Mouse (Mus musculus) spleen, adult 18-20 months (tissue): ENCODE results near the gene Ephb2.

Experiments
- DNase-seq, 2 experiments: peaks; one replicate each; pipeline ENCODE4 v3.0.0; 2022; ENCODE audit warnings: mixed read lengths in 2 of 2

Ephb2 gene

DNA sequence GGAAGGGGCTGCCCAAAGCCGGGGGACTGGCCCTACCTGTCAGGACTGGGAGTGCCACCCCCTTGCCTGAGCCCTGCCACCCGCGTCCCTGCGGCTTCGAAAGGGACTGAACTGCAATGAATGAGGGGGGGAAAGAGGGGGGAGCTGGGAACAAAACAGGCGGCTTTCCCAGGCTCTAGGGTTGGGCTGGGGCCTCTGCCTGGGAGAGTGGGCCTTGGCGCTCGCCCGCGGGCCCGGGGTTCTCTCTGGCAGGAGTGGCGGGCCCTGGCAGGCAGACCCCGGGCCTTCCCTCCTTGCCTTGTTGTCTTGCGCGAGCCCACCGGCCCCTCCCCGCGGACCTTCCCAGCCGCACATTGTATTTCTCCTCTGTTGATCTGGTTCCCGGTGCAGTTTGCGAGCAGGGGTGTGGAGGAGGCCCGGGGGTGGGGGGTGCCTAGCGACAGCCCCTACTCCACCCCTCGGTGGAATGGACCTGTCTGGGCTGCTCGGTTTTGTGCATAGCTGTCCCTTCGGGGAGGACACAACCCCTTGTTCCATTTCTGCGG, 671 bp upstream of the Ephb2 start:
- DNase-seq: no peak

DNA sequence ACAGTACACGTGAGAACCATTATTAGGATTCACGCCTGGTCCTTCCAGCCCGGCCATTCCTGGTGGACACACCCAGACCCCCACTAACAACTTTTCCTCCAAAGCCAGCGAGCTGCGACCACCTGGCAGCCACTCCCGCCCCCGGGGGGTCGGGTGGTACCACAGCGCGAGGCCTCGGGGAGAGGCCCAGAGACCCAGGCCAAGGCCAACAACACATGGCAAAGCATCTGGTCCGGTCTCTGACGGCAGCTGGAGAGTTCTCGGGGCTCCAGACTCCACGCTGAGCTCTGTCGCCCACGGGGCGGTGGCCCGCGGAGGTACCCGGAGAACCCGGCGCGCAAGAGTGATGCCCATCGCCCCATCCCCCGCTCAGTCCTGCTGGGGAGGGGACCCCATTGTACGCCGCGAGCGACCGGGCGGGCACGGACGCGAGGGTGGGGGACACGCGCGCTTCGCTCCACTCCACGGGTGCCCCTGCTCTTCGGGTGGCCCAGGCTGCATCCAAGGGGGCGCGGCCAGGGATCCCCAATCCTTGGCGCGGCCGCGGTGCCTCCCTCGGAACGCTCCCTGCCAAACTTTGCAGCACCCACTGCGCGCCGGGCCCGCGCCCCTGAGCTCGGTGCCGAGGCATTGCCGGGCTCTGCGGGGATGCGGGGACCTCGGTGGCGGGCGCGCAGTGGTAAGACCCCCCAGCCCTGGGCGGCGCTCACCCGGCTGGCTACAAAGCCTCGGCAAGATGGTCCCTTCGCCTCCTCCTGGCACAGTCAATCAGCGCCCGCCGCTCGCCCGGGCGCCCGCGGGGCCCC, 770 bp downstream of the Ephb2 start:
- no peak for DNase-seq

DNA sequence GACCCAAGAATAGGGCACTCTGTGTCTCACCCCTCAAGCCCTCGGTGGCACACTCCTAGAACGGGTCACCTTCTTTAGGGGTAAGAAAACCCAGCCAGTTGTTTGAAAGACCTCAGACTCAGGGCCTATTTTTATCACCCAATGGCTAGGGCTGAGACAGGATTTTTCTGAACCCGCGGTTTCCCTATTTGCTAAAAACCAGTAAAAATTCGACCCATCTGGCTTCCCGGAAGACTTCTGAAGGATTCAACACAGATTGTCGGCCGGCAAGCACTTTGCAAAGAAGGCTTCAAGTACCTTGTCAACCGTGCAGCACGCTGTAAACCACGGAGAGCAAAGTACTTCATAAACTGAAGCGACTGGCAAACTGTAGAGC, 1.4 kb downstream of the Ephb2 start:
- no peak for DNase-seq

DNA sequence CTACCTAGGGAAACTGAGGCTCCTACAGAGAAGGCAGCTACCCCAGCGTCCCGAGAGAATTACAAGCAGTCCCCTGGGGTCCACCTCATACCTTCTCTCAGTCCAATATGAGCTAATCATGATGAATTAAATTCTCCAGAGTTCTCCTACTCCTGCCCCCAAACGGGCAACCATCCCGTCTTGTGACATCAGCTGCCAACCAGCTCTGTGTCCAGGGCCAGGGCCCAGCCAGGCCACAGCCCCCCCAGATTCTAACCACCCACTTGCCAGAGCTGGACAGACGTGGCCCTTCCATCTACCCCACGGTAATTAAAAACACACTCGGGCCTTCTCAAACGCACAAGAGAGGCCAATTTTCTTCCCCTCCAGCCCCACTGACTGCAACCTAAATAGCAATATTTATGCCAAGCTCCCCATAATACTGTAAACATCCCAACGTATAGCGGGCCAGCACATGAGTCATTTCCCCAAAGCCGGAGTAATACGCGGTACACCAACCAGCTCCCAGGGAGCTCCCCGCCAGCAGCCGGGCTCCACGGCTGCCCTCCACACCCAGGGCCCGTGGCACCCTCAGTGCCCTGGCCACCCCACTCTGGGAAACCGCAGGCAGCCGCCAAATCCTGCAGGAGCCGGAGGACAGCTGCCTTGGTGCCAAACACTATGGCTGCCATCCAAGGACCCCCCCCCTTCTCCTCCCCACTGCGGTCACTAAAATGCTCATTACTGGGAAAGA, 2.0 kb downstream of the Ephb2 start:
- DNase-seq: no peak

DNA sequence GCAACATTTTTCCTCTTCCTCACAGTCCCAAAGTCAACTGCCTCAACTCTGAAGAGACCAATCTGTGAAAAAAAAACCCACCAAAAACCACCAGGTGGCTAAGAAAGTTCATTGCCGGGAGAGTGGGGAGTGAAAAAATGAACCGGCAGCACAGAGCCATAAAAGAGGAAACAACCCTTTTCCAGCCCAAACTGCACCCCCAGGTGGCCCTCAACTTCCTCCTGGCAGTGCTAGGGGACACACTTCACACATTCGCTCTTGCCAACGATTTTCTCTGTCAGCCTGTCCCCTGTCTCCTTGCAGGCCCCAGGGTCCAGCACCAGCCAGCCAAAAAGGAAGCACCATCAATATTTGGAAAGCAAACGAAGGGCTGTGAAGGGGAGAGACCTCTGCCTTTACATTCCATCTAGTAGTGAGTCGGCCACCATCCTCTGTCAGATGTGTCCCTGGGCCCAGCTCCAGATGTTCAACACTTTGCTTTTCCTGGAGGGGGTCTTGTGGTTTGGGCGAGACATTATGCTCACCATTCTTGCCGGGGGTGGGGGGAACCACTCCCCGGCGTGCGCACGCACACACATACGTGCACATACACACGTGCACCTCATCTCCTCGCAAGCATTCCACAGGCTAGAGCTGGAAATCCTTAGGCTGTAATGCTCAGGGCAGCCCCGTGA, 3.1 kb downstream of the Ephb2 start:
- no peak for DNase-seq

DNA sequence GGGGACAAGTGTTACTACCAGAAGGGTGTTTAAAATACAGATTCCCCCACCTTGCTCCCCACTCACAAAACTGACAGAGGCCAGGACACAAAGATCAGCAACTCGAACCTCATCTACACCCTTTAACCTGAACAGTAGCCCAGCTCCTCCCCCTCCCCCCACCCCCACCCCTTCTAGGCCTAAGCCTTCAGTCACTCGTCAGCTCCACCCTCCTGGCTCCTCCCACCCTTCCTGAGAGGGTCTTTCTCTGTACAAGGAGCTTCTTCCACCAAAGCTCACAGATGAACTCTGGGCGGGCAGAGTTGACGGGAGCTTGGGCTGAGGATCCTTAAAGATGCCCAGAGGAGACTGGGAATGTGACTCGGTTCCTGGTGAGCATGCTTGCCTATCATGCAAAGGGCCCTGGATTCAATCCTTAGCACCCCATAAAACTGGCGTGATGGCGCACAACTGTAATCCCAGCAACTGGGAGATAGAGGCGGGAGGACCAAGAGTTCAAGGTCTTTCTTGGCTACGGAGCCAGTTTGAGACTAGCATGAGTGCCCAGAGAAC, 5.4 kb downstream of the Ephb2 start:
- no peak for DNase-seq

DNA sequence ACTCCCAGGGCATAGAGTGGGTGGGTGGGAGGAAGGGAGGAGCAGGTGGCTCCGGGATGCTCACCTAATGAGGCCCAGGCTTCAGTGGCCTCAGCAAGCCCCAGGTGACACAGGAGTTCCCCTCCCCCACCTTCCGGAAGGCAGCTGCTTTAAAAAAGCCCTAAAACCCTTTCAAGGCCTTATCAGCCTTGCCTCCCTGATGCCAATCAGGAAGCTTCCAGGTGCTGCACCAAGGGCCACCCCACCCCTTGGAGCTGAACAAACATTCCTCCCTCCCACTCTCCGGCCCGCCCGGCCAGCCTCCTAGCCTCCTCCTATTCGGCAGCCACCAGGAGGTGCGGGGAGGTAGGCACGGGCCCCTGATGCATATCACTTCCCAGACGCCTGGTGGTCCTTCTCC, 6.0 kb downstream of the Ephb2 start:
- DNase-seq: no peak

DNA sequence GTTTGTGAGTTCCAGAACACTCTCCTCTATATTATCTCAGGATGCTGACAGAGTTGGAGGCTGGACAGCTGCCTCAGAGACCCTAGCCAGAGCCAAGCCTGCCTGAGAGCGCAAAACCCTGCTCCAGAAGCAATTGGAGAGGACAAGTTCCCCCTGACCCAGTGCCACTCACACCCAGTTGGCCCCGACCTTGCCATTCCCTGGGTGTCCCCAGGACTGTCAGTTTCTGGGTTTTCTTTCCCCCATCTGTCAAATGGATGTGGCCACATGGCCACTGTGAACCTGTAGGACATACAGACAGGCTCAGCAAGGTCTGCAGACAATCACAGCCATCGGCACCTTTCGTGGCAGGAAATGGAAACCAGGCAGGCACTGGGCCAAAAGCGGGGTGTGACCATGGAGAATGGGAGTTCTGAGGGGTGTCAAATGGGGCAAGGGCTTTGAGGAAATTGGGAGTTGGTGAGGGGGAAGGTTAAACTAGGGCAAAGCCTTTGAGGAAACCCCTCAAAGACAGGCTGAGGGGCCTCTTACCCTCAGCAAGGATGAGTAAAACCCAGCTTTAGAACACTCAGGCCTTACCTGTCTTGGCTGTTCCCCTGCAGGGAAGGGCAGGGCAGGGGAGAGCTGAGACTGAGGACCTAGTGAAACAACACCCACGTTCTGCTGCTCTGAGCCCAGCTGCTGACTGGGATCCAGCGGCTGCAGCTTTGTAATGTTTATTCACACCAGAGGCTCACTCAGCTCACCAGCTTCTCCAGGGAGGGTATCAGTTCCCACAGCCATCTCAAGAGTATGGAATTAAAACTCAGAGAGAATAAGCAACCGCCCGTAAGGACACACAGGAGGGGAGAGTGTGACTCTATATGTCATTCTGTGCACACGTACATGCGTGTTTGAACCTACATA, 6.9 kb downstream of the Ephb2 start:
- no peak for DNase-seq

DNA sequence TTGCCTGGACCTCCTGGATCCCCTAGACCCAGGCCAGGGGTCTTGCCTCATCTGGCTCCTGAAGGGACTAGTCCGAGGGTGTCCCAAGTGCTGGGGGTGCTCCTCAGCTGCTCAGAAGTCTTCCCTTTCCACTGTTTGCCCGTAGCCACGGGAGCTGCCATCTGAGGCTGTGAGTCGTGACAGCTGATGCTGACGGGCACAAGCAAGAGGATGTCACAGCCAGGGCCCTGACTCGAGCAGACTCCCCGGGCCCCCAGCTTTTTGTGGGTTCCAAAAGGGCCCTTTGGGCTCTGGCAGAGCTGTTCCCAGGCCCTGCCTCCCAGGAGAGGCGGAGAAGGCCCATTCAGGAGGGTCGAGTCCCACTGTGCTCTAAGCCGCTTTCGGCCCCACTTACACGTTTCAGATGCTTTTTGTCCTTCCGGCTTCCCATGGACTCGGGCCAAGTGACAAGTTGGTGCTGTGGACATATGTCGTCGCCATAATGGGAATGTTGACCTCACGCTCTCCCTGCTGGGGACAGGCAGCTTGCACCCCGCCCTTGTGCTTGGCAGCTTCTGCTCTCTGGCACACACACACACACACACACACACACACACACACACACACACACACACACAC, 10.7 kb downstream of the Ephb2 start:
- DNase-seq: no peak

DNA sequence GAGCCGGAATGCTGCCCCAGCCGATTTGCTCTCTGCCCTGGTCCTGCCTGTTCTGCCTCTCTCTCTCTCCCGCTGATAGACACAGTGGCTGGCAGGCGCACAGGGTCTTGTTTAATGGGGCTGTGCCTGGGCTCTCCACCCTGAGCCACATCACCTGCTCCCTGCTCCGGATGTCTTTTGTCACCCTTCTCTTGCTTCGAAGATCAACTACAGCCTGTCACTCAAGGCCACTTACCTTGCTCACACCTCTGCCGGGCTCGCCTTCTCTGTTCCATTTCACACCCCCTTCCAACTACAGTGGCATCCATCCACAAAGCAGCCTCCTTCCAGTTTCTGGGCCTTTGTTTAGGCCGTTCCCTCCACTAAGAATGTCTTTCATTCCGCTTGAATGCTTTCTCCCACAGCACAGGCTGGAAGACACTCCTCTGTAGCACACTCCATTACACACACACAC, 15.7 kb downstream of the Ephb2 start:
- no peak for DNase-seq

DNA sequence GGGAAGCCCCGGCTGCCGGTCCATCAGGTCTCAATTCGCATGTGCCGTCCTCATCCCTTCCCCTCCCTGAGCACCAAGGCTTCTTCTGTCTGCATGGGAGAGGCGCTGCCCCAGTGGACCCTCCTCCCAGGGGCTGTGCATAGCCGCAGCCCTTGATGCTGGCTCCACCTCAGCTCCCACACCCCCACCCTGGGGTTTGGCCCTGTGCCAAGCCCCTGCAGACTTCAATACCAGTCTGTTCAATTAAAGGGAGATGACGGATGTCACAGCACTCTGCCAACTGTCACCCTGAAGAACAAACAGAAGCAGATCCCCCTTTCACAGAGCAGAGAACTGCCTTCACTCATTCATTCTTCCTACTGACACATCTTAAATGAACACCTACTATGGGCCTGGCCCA, 19.1 kb downstream of the Ephb2 start:
- no peak for DNase-seq

DNA sequence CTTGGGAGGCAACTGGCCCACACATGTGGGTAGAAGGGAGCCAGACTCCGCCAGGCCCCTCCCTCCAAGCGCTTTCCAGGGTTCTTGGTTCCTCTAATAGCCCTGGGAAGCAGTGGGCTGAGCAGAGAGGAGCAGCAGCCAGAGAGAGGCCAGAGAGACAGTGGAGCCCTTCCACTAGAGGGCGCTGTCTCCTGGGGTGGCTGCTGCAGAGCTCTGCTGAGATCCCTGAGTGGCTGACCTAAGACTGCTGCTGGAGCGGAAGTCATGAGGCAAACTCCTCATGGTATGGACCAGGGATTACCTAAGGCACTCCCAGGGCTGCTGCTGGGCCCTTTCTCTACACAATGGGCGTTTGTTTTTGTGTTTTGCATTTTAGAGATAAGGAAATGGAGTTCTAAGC, 20.4 kb downstream of the Ephb2 start:
- no peak for DNase-seq

DNA sequence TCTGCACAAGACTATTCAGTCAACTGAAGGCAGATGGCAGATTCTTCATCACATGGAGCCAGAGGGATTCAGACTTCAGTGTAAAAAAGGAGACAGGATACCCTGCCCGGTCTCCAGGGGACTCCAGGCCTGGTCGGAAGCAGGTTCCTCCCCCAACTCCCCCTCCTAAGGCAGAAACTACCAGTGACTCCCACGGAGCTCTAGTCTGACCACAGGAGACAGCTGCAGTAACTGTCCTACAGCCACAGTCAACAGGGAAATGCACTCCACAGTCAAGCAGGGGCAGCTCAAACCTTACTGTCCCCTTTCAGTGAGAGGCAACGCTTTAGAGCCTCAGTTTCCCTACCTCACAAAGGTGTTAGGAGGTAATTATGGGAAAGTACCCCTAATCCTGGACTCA, 23.2 kb downstream of the Ephb2 start:
- no peak for DNase-seq

DNA sequence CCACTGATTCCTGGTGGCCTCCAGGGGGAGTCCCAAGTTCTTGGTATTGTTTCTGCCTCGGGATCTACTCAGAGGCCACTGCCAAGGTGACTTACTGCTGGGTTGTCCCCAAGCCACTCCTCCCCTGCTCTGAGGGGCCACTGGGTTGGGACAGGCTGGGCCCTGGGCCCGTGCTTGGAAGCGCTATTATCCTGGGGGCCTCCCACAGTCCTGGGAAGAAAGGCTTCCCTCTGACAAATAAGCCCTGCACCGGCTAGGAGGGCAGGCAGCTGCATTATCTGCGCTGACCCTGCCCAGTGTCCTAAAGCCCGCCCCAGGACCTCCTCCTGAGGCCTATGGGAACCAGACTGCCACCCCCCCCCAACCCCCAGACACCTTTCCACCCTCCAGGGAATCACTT, 24.2 kb downstream of the Ephb2 start:
- DNase-seq: no peak

DNA sequence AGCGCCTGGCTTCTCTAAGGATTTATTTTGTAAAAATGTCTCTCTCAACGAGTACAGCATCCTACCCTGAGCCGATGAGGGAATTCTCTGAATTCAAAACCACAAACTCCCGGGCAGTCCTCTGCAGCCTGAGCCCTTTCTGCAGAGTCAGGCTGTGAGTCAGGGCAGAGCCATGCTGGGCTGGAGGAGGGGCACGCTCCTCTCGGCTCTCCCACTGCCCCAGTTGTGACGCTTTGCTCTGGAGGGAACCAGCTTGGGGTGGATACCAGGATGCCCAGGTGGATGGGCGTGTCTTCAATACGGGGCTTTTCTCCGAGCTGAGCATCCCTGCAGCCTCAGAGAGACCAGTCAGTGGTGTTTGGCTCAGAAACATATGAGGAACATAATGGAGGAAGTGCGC, 27.3 kb downstream of the Ephb2 start:
- no peak for DNase-seq

DNA sequence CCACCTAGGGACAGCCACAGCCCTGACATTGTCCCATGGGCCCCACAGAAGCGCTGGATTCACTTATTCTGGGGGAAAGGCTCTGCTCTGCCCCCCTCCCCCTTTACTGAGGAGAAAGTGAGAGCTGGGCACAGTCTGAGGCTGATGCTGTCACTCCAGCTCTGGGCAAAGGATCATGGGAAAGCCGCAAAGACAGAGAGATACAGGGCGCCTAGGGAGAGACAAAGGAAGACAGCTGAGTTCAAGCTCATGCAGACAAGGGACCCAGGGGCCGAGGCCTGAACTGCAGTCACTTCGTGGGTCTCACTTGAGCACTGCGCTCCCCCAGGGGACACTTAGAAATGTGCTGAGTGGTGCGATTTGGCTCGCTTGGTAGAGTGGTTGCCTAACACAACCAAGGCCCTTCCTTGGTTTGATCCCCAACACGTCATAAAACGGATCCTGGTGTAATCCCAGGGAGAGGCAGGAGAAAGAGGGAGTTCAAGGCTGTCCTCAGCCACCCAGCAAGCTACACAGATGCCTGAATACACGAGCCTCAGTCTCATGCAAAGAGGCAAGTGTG, 28.3 kb downstream of the Ephb2 start:
- DNase-seq: no peak

DNA sequence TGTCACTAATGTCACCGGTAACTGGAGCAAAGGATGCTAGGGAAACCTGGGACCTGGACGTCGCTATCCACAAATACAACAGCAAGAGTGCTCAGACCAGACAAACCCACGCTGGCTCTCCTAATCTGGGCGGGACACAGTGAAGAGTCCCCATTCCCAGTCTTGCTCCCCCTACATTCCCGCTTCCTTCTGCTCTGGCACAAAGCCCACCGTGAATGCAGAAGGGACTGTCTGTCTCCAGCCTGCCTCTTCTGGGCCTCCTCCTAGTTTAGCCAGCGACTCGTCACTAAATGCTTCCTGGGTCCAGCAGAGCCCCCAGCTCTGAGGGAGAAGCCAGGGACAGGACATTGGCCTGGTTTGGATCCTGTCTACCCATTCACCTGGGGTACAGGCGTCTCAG, 29.5 kb downstream of the Ephb2 start:
- DNase-seq: no peak

DNA sequence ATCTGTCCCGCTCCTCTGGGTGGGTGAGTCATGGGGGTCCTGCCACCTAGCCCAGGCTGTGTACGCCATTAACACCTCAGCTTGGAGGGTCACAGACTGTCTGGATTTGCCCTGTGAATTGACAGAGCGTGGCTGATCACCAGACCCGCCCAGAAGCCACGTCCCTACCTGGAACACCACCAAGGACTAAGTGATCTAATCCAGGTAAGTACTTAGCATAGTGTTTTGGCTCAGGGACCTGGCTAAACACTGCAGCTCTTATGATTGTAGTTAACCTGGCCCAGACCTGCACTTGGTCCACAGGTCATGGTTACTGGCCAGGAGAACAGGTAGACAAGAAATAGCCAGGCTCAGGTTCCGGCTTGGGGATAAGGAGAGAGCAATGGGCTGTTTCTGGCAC, 31.4 kb downstream of the Ephb2 start:
- DNase-seq: no peak

DNA sequence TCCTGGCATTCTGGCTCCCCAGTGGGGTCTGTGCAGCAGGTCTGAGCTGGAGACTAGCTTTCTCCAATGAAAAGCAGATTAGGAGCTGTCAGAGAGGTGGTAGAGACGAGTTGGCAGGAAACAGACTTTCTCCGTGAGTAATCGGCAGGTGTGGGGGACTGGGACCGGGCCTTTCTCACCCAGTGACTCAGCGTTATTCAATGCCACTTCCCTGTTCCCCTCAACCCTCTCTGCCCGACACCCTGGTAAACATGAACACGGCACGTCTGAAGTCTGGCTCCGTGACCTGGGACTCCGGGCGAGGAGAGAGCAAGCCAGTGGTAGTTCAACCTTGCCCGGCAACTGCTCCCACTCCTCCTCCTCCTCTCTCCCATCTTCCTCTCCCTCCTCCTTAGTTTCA, 33.3 kb downstream of the Ephb2 start:
- no peak for DNase-seq

DNA sequence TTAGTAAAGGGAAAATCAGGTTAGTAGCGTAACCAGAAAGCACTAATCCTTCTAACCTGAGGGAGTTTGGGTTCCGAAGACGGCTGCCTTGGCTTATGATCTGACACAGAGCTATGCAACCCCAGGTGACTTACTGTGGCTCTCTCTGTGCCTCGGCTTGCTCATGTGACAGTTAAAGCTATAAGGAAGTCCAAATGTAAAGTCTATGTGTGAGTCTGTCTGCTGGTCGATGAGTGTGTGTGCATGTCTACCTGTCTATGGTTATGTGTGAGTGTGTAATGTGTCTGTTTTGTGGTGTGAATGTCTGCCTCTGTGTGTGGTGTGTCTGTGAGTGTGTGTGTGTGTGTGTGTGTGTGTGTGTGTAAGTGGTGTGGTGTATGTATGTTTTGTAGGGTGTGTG, 33.8 kb downstream of the Ephb2 start:
- DNase-seq: no peak

DNA sequence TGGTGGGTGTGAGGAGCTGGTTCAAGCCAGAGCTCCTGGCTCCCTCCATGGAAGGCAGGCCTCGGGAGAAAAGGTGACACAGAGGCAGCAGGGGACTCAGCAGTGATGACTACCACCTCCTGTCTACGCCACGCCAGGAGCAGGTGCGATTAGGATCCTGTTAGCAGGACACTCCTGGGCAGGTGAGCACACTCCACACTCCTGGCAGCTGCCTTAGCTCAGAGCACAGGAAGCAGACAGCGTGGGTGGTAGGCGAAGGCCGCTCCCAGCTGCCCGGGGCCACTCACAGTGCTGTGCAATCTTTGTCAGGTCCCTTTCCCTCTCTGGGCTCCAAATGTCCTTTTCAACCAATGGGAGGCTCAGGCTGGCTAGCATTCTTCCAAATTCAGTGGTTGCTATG, 34.3 kb downstream of the Ephb2 start:
- no peak for DNase-seq

DNA sequence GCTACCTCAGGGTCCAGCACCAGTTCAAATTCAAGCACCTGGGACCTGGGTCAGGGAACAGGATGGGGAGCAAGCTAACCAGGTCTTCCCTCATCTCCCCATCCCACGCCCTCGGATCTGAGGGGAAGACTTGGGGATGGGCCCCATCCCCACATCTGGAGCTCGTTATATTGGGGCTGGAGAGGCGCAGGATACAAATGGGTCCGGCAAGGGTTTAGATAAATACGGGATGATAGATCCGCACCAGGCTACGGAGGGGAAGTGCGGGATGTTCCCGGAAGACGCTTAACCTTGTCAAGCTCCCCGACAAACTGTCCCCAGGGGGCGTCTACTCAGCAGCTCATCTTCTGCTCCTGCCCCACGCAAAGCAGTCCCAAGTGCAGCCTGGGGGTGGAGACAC, 35.4 kb downstream of the Ephb2 start:
- no peak for DNase-seq
